Mouse (Mus musculus): Measurements from ENCODE around the gene Sf3a3.
A peak's percentile ranks its signal among the peaks of the same experiment; 100 is the strongest.

The Sf3a3 gene

GRCm38 (mm10) chr4:124714545-124715481 is at the start of gene Sf3a3:
Sf3a3 (plus strand) TSS chr4:124714776.
- DNase-seq = peak; percentile 93

GRCm38 (mm10) chr4:124667476-124668033 is 47.0 kb upstream of the Sf3a3 start:
- no peak for DNase-seq

GRCm38 (mm10) chr4:124668078-124668477 is 46.5 kb upstream of the Sf3a3 start:
- DNase-seq = no peak

- peak; percentile 9 for DNase-seq
Measured at GRCm38 (mm10) chr4:124670232-124670631, 44.3 kb upstream of the Sf3a3 start.

GRCm38 (mm10) chr4:124671583-124671982 is 43.0 kb upstream of the Sf3a3 start:
- DNase-seq = no peak

GRCm38 (mm10) chr4:124672347-124673320 is 41.9 kb upstream of the Sf3a3 start:
- DNase-seq = peak; percentile 54

GRCm38 (mm10) chr4:124674334-124675032 is 40.1 kb upstream of the Sf3a3 start:
- no peak for DNase-seq

GRCm38 (mm10) chr4:124675037-124675436 is 39.5 kb upstream of the Sf3a3 start:
- DNase-seq = peak; percentile 62

GRCm38 (mm10) chr4:124675958-124676357 is 38.6 kb upstream of the Sf3a3 start:
- DNase-seq = no peak

GRCm38 (mm10) chr4:124682270-124682669 is 32.3 kb upstream of the Sf3a3 start:
- no peak for DNase-seq

GRCm38 (mm10) chr4:124683474-124683873 is 31.1 kb upstream of the Sf3a3 start:
- no peak for DNase-seq

- DNase-seq = no peak
Measured at GRCm38 (mm10) chr4:124685004-124685403, 29.6 kb upstream of the Sf3a3 start.

- no peak for DNase-seq
Measured at GRCm38 (mm10) chr4:124685453-124685852, 29.1 kb upstream of the Sf3a3 start.

- DNase-seq = no peak
Measured at GRCm38 (mm10) chr4:124685897-124686402, 28.6 kb upstream of the Sf3a3 start.

- no peak for DNase-seq
Measured at GRCm38 (mm10) chr4:124691455-124691854, 23.1 kb upstream of the Sf3a3 start.

GRCm38 (mm10) chr4:124692416-124692861 is 22.1 kb upstream of the Sf3a3 start:
- DNase-seq = no peak

GRCm38 (mm10) chr4:124693135-124693894 is 21.3 kb upstream of the Sf3a3 start, which contains the start of gene Utp11:
Utp11 (minus strand) TSS chr4:124693600.
- peak; percentile 79 for DNase-seq

- DNase-seq = no peak
Measured at GRCm38 (mm10) chr4:124694572-124694971, 20.0 kb upstream of the Sf3a3 start.

- no peak for DNase-seq
Measured at GRCm38 (mm10) chr4:124695786-124696516, 18.6 kb upstream of the Sf3a3 start.

GRCm38 (mm10) chr4:124699791-124700190 is 14.8 kb upstream of the Sf3a3 start:
- no peak for DNase-seq

Measured in cerebellum, adult 11 months (tissue).